Mouse (Mus musculus) myocyte (in vitro differentiated cells): ENCODE measurements at regions not wholly inside any gene's neighbourhood (a gene's known extent, or its start where the extent isn't known, plus 50 kb on each side); places are given as distances from the start of the nearest gene placed in this dataset.

ENCODE experiments used
- E2F4 ChIP-seq: IDR thresholded peaks from one replicate; pipeline ENCODE4 v1.6.1; 2011; ENCODE audit warnings: mild to moderate bottlenecking, control low read depth, moderate library complexity; ENCODE audit not compliant: insufficient read depth
- MAX ChIP-seq: IDR thresholded peaks from one replicate; pipeline ENCODE4 v1.6.1; 2011; ENCODE audit warnings: low read depth, mild to moderate bottlenecking, control low read depth
- MYOD1 ChIP-seq, 3 experiments: IDR thresholded peaks; one replicate each; pipeline ENCODE4 v1.6.1; 2011; ENCODE audit warnings: control low read depth in 2 of 3, low read depth in 2 of 3, mild to moderate bottlenecking in 2 of 3, moderate library complexity in 1 of 3; ENCODE audit not compliant: insufficient read length in 2 of 3, control insufficient read depth in 1 of 3
- MYOG ChIP-seq, 3 experiments: IDR thresholded peaks; one replicate each; pipeline ENCODE4 v1.6.1; 2011; ENCODE audit warnings: control low read depth in 2 of 3, low read depth in 2 of 3, mild to moderate bottlenecking in 2 of 3; ENCODE audit not compliant: insufficient read length in 2 of 3, control insufficient read depth in 1 of 3, insufficient read depth in 1 of 3
- POLR2A ChIP-seq: IDR thresholded peaks from one replicate; pipeline ENCODE4 v1.6.1; 2011; ENCODE audit warnings: low read depth, mild to moderate bottlenecking, control low read depth, moderate library complexity; ENCODE audit not compliant: insufficient read length
- TCF12 ChIP-seq: IDR thresholded peaks from one replicate; pipeline ENCODE4 v1.6.1; 2011; ENCODE audit warnings: mild to moderate bottlenecking, control low read depth; ENCODE audit not compliant: poor library complexity, insufficient read depth, severe bottlenecking
- USF1 ChIP-seq: IDR thresholded peaks from one replicate; pipeline ENCODE4 v1.6.1; 2011; ENCODE audit warnings: low read depth, mild to moderate bottlenecking, control low read depth, moderate library complexity

DNA sequence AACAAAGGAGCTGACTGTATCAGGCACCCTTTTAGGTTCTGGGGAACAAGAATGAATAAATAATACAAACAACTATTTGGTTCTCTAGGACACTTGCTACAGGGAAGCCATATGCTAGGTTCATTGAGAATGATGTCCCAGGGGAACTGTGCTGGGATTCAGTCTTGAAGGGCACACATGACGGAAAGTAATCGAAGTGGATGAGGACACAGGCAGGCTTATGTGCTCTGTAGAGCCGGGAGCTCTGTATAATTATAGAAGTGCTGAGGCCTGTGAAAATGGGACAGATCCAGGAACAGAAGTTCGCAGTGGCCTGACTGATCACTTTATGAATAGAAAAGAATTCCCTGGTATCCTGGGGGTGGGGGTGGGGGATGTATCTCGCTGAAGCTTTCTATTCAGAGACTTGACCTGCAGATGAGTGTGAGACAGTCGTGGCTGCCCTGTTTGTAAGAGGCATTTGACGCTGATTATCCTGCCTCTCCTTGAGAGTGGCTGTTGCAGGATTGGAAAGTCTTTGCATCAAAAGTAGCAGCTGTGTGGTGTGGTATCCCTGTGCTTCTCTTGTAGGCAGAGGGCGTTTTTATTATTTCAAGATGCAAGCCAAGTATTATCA is 700.2 kb downstream of the Slc4a3 start:
- TF ChIP-seq TCF12 (no peak), USF1 (no peak), POLR2A (no peak), E2F4 (no peak), MAX (no peak), MYOD1 (IDR thresholded peaks at IDR 0.05; ENCODE audit: control insufficient read depth in 1 of 3, insufficient read length in 2 of 3, low read depth in 2 of 3) (no peak), MYOG (IDR thresholded peaks at IDR 0.05; ENCODE audit: control insufficient read depth in 1 of 3, insufficient read depth in 1 of 3, insufficient read length in 2 of 3, low read depth in 2 of 3) (no peak)
